Mouse (Mus musculus) induced T-regulatory cell, adult 2 months (primary cell): ENCODE data around the gene Eppin.
"Not testable (repeated sequence)": the region's sequence is repeated elsewhere in the genome, so short reads cannot be mapped to it uniquely, and the experiment has no call there.

Experiments used
- DNase-seq: peaks from one replicate; pipeline ENCODE4 v3.0.0-alpha.2; 2012; ENCODE audit warnings: low read depth

The Eppin gene

DNA sequence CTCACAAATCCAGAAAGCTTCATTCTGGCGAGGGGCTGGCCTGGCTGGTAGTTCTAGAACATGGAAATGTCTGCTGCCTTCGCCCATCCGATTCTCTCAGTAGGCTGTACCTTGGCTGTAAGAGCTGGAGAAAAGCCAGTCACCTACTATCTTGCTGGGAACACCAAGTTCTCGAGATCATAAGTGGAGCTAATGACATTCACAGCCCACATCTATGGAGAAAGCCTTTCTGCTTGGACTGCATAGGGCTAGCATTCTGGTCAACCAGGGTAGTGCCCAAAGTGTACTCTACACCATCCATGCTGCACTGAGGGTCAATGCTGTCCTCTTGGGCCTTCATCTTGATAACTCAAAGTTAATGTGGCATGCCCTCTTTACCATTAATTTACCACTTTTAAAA lies at the start of gene Eppin:
Eppin (minus strand) TSS at position 101 of the 400 bp plus-strand sequence.
- DNase-seq: no peak

DNA sequence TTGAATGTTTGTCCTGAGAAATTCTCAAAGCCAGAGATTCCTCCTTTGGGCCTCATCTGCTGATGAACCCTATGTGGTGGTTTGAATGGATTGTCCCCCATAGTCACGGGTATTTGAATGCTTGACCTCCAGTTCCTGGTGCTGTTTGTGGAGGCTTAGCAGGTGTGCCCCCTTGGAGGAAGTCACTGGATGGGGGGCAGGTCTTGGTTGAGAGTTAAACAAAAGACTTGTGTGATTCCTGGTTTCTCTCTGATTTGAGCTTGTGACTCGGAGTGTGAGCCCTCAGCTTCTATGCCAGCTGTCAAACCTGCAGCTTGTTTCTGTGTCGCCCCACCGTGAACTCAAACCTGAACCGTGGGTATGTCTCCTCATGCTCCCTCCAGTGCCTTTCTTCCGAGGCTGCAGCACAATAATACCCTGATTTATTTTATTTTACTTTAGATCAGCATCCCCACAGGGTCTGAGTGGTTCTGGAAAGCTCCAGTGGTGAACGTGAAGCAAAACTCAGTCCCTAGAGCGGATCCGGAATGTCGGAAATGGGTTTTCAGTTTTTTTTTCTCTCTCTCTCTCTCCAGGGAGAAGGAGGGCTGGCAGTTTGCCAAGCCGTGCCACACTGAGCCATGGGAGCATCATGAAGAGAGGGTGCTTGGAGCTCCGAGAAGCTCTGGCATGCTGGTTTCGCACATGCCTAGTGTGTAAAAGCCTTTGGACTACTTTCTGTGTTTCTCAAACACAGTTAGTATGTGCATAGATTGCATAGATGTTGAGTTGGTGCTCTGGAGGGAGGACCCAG lies 48.7 kb upstream of the Eppin start:
- no peak for DNase-seq

DNA sequence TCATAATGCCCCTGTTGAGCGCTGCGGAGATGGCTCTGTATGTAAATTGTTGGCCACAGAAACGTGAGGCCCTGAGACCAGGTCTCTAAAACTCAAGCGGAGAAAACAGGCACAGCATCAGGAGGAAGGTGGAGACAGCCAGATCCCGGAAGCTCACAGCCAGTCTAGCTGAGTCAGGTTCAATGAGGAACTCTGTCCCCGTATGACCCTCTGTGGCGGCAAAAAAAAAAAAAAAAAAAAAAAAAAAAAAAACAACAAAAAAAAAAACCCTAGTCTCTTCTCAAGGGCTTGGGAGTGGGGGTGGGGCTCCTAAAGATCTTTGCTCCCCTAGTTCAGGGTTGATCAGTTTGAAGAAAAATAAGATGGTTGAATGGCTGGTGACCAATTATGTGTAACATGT lies 47.7 kb upstream of the Eppin start:
- no peak for DNase-seq

DNA sequence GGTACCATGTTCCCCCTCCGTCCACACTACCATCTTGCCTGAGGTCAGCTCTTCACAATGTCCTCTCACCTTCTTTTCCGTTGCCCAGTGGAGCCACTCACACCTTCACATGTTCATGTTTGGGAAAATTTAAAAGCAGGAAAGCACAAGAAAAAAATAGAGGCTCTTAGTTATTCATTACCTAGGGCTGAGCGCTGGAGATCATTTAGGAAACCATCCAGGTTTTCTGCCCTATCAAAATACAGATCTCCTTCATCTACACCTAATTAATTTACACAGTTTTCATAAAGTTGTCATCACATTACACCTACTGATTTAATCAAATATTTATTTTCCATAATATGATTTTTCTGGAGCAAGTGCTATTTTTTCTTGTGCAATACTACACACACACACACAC lies 45.3 kb upstream of the Eppin start, which contains the start of gene Wfdc16:
Wfdc16 (minus strand) TSS at position 101 of the 400 bp plus-strand sequence.
- no peak for DNase-seq

DNA sequence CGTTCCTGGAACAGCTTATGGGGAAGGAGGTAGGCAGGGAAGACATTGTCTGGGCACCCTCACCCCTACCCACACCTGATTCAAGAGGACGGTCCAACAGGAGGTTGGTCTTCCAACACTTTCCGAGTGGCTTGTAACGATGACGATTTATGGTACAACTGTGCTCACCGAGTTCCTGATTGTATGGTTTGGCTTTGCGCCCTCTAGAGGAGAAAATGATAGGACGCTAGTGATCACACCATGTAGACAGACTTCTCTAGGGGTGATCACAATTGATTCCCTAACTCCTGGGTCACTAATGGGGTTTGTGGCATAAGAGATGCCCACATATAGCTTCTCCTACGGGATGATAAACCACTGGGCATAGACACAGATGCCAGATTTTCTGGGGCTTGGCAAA lies 41.9 kb upstream of the Eppin start:
- peak; percentile 31 for DNase-seq

DNA sequence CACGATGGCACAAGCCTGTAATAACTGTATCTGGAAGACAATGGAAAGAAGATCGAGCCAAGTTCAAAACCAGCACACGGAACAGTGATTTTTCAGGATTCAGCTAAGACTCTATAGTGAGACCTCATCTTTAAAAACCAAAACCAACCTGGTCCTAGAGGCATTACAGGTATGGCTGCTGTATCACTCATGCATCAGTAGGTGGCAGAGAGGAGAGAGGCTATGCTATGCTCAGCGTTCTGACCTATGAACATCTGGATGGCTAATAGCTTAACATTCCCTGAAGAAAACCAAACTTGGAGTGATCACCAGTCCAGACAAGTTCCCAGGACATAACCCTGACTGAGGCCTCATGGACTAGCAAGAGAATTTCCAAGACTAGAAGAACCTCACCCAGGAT lies 28.4 kb upstream of the Eppin start:
- DNase-seq: no peak

DNA sequence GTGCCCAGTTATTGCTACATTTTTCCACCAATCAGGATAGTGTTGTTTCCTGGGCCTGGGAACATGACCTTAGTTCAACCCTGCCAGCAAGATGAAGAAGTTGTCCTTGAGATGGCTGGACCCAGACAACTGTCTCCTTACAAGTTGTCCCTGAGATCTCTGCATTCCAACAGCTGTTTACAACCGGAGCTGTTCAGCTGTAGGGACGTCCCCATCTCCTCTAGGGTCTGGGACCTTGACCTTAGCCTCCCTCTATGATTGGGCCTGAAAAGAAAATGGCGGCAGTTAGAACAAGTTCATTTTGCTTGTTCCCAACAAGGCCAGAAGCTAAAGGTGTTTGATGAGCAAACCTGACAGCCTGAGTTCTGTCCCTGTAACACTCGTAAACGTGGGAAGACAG lies 25.7 kb upstream of the Eppin start:
- no peak for DNase-seq

DNA sequence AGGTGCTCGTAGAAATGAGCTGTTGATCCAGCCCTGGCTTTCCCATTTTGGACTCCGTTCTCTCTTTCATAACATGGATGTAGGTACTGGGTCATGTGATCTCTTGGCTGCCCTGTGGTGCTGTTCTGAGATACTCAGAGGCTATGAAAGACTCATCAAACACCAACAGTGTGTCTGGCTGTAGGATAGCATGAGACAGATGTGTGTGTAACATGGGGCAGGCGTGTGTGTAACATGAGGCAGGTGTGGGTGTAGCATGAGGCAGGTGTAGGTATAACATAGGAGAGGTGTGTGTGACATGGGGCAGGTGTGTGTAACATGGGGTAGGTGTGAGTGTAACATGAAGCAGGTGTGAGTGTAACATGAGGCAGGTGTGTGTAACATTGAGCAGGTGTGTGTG lies 22.0 kb upstream of the Eppin start:
- no peak for DNase-seq

DNA sequence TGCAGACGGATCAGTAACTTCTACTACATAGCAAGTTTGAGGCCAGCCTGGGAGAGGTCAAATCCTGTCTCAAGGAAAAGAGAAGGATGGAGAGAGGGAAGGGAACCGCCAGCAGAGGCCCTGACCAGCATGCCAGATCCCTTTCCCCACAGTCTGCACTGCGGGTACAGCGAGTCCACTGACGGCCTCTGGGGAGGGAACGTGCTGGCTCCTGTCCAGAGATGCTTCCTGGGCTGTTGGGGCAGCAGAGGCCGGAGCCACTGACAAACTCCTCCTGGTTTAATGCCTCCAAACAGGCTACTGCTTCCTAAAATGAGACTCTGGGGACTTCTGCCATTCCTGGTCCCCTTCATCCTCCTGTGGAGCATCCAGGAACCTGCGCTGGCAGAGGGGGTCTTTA lies 20.1 kb upstream of the Eppin start, which contains the start of the genes Wfdc6b and Wfdc8:
Wfdc6b (plus strand) TSS at position 52 of the 400 bp plus-strand sequence.
Wfdc8 (minus strand) TSS at position 156 of the 400 bp plus-strand sequence.
- not testable (repeated sequence) for DNase-seq

DNA sequence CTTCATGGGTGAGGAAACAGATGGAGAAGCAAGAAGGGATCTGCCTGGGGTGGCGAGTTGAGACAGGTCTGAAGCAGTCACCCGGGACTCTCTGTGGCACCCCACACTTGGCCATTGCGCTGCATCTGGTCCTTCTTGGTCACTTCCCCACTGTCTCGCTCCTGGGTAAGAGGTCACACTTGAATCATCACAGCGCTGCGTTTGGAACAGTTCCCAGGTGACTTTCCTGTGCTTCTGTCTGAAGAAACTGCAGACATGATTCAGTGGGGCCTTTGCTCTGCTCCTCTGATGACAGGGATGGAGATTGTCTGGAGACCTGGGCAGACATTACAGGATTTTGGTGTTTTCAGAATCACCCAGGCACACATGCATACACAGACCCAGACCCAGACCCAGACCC lies 15.4 kb upstream of the Eppin start:
- DNase-seq: no peak

DNA sequence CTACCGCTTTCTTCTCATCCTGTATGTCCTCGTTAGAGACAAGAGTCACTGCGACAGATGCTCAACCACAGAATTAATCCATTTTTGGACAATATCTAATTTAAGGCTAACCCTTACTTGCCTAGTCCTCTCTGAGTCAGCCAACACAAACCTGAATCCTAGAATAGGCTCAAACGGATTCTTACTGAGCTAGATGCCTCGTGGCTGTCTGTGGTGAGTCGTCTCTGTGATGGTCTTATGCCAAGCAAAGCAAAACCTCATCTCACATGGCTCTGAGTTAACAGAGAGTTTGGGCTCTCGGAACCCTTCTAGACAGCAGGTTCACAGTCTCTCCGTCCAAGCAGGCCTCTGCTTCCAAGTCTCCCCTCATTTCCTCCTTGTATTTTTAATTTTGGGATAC lies 11.0 kb upstream of the Eppin start:
- DNase-seq: no peak

DNA sequence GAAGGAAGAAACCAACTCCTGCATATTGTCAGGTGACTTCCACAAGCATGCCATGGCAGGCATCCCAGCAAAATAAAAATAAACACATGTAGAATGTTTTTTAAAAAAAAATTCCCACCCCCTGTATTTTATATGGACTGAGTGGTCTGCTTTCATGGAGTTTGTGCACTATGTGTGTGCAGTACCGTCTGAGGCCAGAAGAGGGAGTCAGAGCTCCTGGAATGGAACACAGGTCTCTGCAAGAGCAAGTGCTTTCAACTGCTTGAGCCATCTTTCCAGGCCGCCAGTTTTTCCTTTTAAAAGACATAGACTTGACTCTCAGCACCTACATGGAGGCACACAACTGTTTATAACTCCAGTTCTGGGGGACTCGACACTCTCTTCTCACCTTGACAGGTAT lies 10.1 kb upstream of the Eppin start:
- DNase-seq: peak; percentile 7

DNA sequence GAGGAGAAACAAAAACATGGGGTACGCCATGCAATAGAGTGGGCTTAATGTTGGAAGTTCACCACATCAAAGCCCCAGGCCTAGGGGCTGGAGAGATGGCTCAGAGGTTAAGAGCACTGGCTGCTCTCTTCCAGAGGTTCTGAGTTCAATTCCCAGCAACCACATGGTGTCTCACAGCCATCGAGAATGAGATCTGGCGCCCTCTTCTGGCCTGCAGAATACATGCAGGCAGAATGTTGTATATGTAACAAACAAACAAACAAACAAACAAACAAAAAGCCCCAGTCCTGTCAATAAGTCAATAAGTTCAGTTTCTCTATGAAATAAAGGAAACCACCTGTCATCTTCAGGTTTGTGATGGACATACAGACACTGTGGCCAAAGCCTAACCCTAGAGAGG lies 6.8 kb upstream of the Eppin start:
- DNase-seq: peak; percentile 14

DNA sequence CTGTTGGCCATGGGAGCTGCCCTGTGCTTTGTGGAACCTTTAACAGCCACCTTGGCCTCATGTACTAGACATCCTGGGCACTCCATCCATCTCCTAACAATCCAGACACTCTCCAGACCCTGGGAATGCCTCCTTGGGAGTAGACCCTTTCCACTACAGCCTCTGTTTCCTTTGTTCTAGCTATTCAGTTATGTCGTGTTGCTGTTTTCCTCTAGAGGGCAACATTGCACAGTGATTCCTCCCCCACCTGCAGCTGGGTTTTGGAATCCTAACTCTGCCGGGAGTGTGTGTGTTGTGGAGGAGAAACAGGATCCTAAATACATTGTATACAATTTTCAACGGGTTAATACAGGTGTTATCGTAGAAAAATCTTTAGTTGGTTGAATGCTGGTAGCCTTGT lies 1.4 kb downstream of the Eppin start:
- DNase-seq: peak; percentile 5

DNA sequence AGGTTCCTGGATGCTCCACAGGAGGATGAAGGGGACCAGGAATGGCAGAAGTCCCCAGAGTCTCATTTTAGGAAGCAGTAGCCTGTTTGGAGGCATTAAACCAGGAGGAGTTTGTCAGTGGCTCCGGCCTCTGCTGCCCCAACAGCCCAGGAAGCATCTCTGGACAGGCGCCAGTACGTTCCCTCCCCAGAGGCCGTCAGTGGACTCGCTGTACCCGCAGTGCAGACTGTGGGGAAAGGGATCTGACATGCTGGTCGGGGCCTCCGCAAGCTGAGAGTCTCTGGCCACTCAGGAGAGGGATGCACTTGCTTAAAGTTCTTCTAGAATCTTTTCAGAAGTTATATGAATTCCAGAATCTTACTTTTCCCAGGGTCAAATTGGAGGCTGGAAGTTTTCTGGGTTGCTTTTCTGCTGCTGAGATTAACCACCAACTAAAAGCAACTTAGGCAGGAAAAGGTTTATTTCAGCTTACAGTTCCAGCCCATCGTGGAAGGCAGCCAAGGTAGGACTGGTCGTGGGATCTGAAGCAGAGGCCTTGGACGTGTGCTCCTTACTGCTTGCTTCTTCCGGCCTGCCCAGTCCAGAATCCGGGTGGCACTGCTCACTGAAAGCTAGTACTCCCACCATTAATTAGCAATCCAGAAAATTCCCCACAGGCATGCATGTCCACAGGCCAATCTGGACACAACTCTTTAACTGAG lies 8.2 kb downstream of the Eppin start, which contains the start of gene Wfdc6a:
Wfdc6a (minus strand) TSS at position 423 of the 701 bp plus-strand sequence.
- not testable (repeated sequence) for DNase-seq

DNA sequence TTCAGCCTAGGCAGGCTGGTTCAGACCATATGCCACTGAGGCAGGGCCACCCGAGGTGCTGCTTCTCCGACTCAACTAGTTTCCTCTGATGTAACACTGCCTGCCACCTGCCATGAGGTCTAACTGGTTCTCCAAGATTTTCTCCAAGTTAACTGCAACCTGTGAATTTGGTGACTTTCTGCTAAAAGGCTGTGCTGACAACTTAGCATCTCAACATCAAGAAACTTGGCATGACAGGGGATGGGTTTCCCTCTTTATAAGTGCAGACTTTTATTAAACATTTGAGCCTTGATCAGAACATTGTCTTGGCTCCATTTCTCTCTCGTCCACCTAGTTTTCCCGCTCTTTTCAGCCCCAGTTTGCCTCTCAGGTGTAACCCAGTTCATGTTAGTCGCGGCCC lies 20.0 kb downstream of the Eppin start, which contains the start of gene Spint3:
Spint3 (minus strand) TSS at position 101 of the 400 bp plus-strand sequence.
- not testable (repeated sequence) for DNase-seq

DNA sequence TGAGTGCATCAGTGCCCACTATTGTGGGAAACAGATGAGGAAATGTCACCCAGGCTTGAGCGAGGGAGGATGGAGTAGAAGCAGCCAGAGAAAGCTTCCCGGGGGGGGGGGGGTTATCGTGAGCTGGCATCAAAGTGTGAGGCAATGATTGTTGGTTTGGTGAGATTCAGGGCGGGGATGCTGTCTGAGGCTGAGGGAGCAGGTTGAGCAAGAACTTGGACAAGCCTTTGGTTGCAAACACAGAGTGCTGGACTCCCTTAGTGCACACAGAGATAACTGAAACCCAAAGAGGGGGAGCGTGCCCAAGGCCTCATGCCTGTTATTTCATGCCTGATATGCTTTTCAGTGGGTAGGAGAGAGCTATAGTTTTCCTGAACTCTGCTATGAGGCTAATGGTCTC lies 25.9 kb downstream of the Eppin start:
- DNase-seq: no peak

DNA sequence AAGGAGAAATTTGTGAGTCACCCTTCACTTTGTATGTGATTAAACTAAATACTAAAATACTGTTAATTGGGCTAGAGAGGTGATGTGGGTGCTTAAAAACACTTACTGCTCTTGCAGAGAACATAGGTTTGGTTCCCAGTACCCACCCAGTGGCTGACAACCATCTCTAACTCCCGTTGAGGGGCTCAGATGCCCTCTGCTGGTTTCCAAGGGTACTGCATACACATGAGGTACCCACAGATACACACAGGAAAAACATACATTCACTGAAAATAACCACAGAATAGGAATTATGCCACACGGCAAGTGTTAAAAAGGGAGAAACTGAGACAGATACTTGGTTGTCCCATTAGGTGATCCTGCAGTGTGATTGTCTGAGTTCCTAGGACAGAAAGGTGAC lies 26.4 kb downstream of the Eppin start:
- peak; percentile 32 for DNase-seq

DNA sequence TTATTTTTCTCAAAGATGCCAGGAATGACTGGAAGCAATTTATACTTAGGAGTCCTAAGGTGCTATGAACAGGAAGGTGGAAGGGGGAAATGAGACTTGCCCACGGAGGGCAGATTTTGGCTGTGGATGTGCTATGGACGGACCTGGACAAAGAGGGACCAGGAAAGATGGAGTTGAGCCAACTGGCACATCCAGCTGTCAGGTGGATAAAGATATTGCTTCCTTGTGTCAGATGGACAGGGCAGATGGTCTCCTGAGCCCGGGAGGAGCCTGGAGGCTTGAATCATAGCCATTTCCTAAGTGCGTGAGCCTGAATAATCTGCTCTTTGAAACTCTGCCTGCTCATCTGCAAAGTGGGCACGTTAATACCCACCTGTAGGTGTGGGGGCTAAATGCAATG lies 29.0 kb downstream of the Eppin start:
- no peak for DNase-seq

DNA sequence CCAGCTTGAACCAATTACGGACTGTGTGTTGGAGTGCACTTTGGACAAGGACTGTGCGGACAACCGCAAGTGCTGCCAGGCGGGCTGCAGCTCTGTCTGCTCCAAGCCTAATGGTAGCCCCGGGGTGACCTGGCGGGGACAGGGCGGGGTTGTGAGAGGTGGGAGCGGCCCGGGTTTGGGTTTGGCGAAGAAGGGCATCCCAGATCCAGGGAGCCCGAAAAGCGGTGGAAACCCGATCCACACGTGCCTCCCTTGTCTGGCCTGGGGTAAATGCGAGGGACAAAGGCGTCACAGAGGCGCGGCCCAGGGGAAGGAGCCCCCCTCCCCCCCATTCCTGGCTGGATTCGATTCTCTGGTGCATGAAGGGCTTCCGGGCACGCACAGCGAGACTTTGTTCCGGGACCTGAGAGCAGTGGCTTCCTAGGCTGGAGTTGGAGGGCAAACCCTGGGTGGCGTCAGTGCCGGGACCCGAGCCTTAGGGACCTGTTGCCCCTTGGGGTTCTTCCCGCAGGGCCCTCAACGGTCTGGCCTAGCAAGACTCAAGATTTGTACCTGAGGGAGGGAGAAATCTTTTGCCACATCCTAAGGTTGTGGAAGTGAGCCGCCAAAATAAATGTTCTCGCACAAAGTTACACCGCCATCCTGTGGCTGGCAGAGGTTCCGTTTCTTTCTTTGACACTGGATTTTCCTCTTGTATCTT lies 29.9 kb downstream of the Eppin start:
- peak; percentile 73 for DNase-seq

DNA sequence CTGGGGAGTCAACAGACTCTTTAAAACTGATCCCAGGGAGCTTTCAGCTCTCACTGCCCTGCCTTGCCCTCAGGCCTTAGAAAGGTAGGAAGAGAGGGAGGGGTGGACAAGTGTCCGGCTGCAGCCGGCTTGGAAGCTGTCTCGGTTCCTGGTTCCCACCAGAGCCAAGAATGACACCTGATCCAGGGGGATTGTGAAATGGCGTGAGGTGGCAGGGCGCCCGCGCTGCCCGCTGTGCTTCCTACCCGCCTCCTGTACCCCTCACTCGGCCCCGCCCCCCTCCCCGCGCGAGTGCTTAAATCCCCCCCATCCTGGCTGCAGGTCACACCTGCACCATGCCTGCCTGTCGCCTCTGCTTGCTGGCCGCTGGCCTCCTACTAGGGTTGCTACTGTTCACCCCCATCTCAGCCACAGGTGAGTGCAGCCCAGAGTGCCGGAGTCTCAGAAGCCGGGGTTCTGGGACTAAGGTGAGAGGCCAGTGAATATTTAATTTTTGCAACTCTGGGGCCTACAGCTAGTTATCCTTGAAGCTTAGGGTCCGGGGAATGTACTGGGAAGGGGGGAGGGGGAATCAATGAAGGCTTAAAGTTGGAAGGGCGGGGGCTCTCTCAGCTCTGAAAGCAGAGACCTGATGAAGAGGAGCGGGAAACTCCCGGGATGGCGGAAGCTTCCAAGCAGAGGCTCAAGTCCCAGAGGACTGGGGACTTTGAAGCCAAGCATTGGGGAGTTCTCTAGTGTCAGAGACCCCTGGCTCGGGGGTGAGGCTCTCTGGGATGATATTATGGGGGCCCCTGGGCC lies 30.8 kb downstream of the Eppin start, which contains the start of gene Wfdc2:
Wfdc2 (plus strand) TSS at position 23 of the 798 bp plus-strand sequence.
- DNase-seq: no peak

DNA sequence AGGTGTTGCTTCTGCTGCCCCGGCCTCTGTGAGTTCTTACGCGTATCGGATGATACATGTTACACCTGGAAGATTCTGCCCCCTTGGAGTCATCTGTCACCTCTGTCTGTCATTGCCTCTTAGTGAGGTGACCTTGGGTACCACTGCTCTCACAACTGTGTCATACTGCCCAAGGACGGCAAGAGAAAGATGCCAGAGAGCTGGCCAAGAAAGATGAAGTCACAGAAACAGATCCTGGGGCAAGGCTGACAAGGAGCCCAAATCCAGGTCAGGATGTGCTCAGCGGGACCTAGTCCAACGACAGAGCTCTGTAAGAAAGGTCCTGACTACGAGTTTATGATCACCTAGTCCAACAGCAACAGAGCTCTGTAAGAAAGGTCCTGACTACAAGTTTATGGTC lies 33.3 kb downstream of the Eppin start:
- DNase-seq: no peak
